Mouse (Mus musculus): Measurements from ENCODE around the gene Ankrd44. TPM values are rescaled to one million over a fixed set of nuclear protein-coding genes. Genes with fewer than 3 reads are reported as not detected.

Gene Ankrd44
- total and polyA plus RNA-seq, 3 experiments, result 10.2 to 10.7 (median 10.2) TPM

- DNase-seq, result no peak
- WGBS, result 77% methylated on average over 2 of the region's 2 CpGs
- H3K4me3 ChIP-seq, result no peak overlapping the region
- H3K4me1 ChIP-seq (ENCODE audit: control insufficient read depth, insufficient read depth, low read length), result peaks cover 4% of the 10 kb centered on the region
- no peak overlapping the region for H3K9ac ChIP-seq (ENCODE audit: low read depth, low read length)
- H3K79me2 ChIP-seq (replicated peaks; ENCODE audit: control insufficient read depth, insufficient read depth, low read length), result no peaks in the 10 kb centered on the region; the same call in 1 of the 2 replicates
- intact Hi-C loops (cut with DNase I), result no loop called here
- TF ChIP-seq POLR2A (IDR thresholded peaks at IDR 0.05; ENCODE audit: insufficient read depth, low read depth, low read length), result no peak
- TF ChIP-seq EP300 (IDR thresholded peaks at IDR 0.05; ENCODE audit: insufficient read depth, low read depth, low read length), result no peak
- no peak for TF ChIP-seq CTCF (IDR thresholded peaks at IDR 0.05)
- H3K27ac ChIP-seq, result no peak overlapping the region
- no peaks in the 10 kb centered on the region for H3K36me3 ChIP-seq (ENCODE audit: control insufficient read depth, insufficient read depth, low read length)
- no peaks in the 10 kb centered on the region for H3K27me3 ChIP-seq (ENCODE audit: control insufficient read depth, insufficient read depth, low read length)
Observed at GRCm38 (mm10) chr1:54904165-54904564, 22.0 kb downstream of the Ankrd44 start.

GRCm38 (mm10) chr1:54902689-54903246 is 23.4 kb downstream of the Ankrd44 start:
- no peaks in the 10 kb centered on the region; the same call in 1 of the 2 replicates for H3K79me2 ChIP-seq (replicated peaks; ENCODE audit: control insufficient read depth, insufficient read depth, low read length)
- H3K36me3 ChIP-seq (ENCODE audit: control insufficient read depth, insufficient read depth, low read length), result peaks cover 8% of the 10 kb centered on the region; the same call in 1 of the 2 replicates
- H3K9ac ChIP-seq (ENCODE audit: low read depth, low read length), result no peak overlapping the region
- peaks cover 12% of the 10 kb centered on the region for H3K4me1 ChIP-seq (ENCODE audit: control insufficient read depth, insufficient read depth, low read length)
- H3K27me3 ChIP-seq (ENCODE audit: control insufficient read depth, insufficient read depth, low read length), result no peaks in the 10 kb centered on the region
- H3K27ac ChIP-seq, result no peak overlapping the region
- H3K4me3 ChIP-seq, result no peak overlapping the region
- WGBS, result 83% methylated on average over 12 of the region's 12 CpGs
- no peak for TF ChIP-seq CTCF (IDR thresholded peaks at IDR 0.05)
- no peak for TF ChIP-seq POLR2A (IDR thresholded peaks at IDR 0.05; ENCODE audit: insufficient read depth, low read depth, low read length)
- TF ChIP-seq EP300 (IDR thresholded peaks at IDR 0.05; ENCODE audit: insufficient read depth, low read depth, low read length), result no peak
- intact Hi-C loops (cut with DNase I), result no loop called here
- peak in 1 of 2 experiments; percentile 32 for DNase-seq

- H3K9ac ChIP-seq (ENCODE audit: low read depth, low read length), result no peak overlapping the region
- TF ChIP-seq CTCF (IDR thresholded peaks at IDR 0.05) (no peak), EP300 (IDR thresholded peaks at IDR 0.05; ENCODE audit: insufficient read depth, low read depth, low read length) (no peak), POLR2A (IDR thresholded peaks at IDR 0.05; ENCODE audit: insufficient read depth, low read depth, low read length) (no peak)
- H3K27me3 ChIP-seq (ENCODE audit: control insufficient read depth, insufficient read depth, low read length), result no peaks in the 10 kb centered on the region
- H3K79me2 ChIP-seq (replicated peaks; ENCODE audit: control insufficient read depth, insufficient read depth, low read length), result no peaks in the 10 kb centered on the region; the same call in 1 of the 2 replicates
- 59% methylated on average over 1 of the region's 1 CpGs for WGBS
- H3K4me1 ChIP-seq (ENCODE audit: control insufficient read depth, insufficient read depth, low read length), result peaks cover 20% of the 10 kb centered on the region
- H3K4me3 ChIP-seq, result no peak overlapping the region
- no peak for DNase-seq
- H3K27ac ChIP-seq, result no peak overlapping the region
- H3K36me3 ChIP-seq (ENCODE audit: control insufficient read depth, insufficient read depth, low read length), result peaks cover 18% of the 10 kb centered on the region
- intact Hi-C loops (cut with DNase I), result no loop called here
Observed at GRCm38 (mm10) chr1:54901084-54901483, 25.1 kb downstream of the Ankrd44 start.

- no peak overlapping the region for H3K4me3 ChIP-seq
- H3K79me2 ChIP-seq (replicated peaks; ENCODE audit: control insufficient read depth, insufficient read depth, low read length), result no peaks in the 10 kb centered on the region; the same call in 1 of the 2 replicates
- H3K36me3 ChIP-seq (ENCODE audit: control insufficient read depth, insufficient read depth, low read length), result peaks cover 19% of the 10 kb centered on the region
- intact Hi-C loops (cut with DNase I), result no loop called here
- no peaks in the 10 kb centered on the region for H3K27me3 ChIP-seq (ENCODE audit: control insufficient read depth, insufficient read depth, low read length)
- 57% methylated on average over 6 of the region's 6 CpGs for WGBS
- peaks cover 20% of the 10 kb centered on the region for H3K4me1 ChIP-seq (ENCODE audit: control insufficient read depth, insufficient read depth, low read length)
- no peak overlapping the region for H3K9ac ChIP-seq (ENCODE audit: low read depth, low read length)
- no peak for DNase-seq
- H3K27ac ChIP-seq, result no peak overlapping the region
- TF ChIP-seq EP300 (IDR thresholded peaks at IDR 0.05; ENCODE audit: insufficient read depth, low read depth, low read length) (no peak), POLR2A (IDR thresholded peaks at IDR 0.05; ENCODE audit: insufficient read depth, low read depth, low read length) (no peak), CTCF (IDR thresholded peaks at IDR 0.05) (no peak)
Observed at GRCm38 (mm10) chr1:54899247-54899646, 26.9 kb downstream of the Ankrd44 start.

- intact Hi-C loops (cut with DNase I), result no loop called here
- DNase-seq, result no peak
- Histone ChIP-seq H3K9ac (ENCODE audit: low read depth, low read length) (no peak overlapping the region), H3K4me1 (ENCODE audit: control insufficient read depth, insufficient read depth, low read length) (peaks cover 20% of the 10 kb centered on the region), H3K27ac (no peak overlapping the region), H3K4me3 (no peak overlapping the region), H3K27me3 (ENCODE audit: control insufficient read depth, insufficient read depth, low read length) (no peaks in the 10 kb centered on the region), H3K36me3 (ENCODE audit: control insufficient read depth, insufficient read depth, low read length) (peaks cover 19% of the 10 kb centered on the region), H3K79me2 (replicated peaks; ENCODE audit: control insufficient read depth, insufficient read depth, low read length) (no peaks in the 10 kb centered on the region; the same call in 1 of the 2 replicates)
- TF ChIP-seq POLR2A (IDR thresholded peaks at IDR 0.05; ENCODE audit: insufficient read depth, low read depth, low read length) (no peak), CTCF (IDR thresholded peaks at IDR 0.05) (no peak)
- WGBS, result 15% methylated on average over 5 of the region's 5 CpGs
Observed at GRCm38 (mm10) chr1:54898656-54899084, 27.5 kb downstream of the Ankrd44 start.

- H3K4me1 ChIP-seq (ENCODE audit: control insufficient read depth, insufficient read depth, low read length), result peaks cover 20% of the 10 kb centered on the region
- 68% methylated on average over 2 of the region's 2 CpGs for WGBS
- intact Hi-C loops (cut with DNase I), result no loop called here
Observed at GRCm38 (mm10) chr1:54897726-54898125, 28.5 kb downstream of the Ankrd44 start.

More at GRCm38 (mm10) chr1:54897726-54898125, 28.5 kb downstream of the Ankrd44 start:
- peaks cover 19% of the 10 kb centered on the region for H3K36me3 ChIP-seq (ENCODE audit: control insufficient read depth, insufficient read depth, low read length)
- H3K27me3 ChIP-seq (ENCODE audit: control insufficient read depth, insufficient read depth, low read length), result no peaks in the 10 kb centered on the region
- H3K27ac ChIP-seq, result no peak overlapping the region
- TF ChIP-seq CTCF (IDR thresholded peaks at IDR 0.05) (no peak), POLR2A (IDR thresholded peaks at IDR 0.05; ENCODE audit: insufficient read depth, low read depth, low read length) (no peak), EP300 (IDR thresholded peaks at IDR 0.05; ENCODE audit: insufficient read depth, low read depth, low read length) (no peak)
- no peaks in the 10 kb centered on the region for H3K79me2 ChIP-seq (replicated peaks; ENCODE audit: control insufficient read depth, insufficient read depth, low read length)
- H3K9ac ChIP-seq (ENCODE audit: low read depth, low read length), result no peak overlapping the region
- H3K4me3 ChIP-seq, result no peak overlapping the region
- DNase-seq, result no peak

Data from heart, adult 2 months (tissue).